Mouse (Mus musculus) liver, embryonic 18 days (tissue): ENCODE data around the gene 1700025B11Rik. TPM values are rescaled to one million over a fixed set of nuclear protein-coding genes. Genes with fewer than 3 reads are reported as not detected.

Source experiments
- polyA plus RNA-seq: library from polyadenylated mRNA; depleted of rRNA; stranded (reverse); fragments of >200 nt; gene quantifications from 2 replicates; pipeline ENCODE4 v1.2.3, GENCODE M21; 2012; rRNA removed

1700025B11Rik gene
- not detected in 2 replicates for polyA plus RNA-seq

DNA sequence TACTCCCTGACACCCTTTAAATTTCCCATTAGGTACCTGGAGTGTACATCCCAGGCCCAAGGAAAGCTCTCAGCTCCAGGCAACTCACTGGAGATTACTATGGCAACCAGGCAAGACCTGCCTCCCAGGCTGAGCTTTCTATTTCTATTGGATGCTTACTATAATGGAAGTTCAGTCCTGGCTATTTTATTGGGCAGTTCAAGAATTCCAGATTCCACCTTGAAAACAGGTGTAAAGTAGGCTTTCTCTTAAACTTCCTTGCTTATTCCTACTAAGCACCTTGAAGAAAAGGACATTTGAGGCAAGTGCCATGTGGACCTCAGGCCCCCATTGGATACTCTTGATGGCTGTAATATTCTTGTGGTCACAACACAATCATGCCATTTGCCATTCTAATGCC, at the start of gene 1700025B11Rik:
TSS of gene 1700025B11Rik (minus strand) at position 101 of the 400 bp plus-strand sequence.

DNA sequence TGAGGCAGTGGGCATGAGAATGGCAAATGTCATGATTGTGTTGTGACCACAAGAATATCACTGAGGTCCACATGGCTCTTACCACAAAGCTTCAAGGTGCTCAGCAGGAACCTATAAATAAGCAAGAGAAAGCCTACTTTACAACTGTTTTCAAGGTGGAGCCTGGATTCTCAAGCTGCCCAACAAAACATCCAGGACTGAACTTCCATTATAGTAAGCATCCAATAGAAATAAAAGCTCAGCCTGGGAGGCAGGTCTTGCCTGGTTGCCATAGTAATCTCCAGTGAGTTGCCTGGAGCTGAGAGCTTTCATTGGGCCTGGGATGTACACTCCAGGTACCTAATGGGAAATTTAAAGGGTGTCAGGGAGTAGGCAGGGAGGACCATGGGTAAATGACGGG, 37.3 kb upstream of the 1700025B11Rik start, which contains the start of gene Gm36245:
TSS of gene Gm36245 (plus strand) at position 301 of the 400 bp plus-strand sequence.

DNA sequence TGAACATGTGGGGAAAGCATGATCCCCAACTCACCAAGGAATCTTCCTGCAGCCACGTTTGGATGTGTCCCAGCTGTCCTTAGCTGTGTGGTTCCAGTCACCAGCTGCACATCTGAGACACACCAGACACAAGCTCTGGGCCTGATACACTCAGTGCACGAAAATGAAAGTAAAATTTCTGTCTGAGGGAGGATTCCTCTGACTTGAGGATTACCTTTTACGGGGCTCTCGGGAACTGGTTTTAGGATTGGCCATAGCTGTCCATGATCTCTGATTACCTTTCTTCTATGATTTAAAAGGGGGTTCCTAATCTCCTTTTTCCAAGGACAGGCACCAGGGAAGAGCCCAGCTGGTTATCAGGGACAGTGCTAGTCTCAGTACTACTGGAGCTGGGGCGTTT, 34.3 kb upstream of the 1700025B11Rik start, which contains the start of gene Apol10b:
TSS of gene Apol10b (minus strand) at position 165 of the 400 bp plus-strand sequence.

DNA sequence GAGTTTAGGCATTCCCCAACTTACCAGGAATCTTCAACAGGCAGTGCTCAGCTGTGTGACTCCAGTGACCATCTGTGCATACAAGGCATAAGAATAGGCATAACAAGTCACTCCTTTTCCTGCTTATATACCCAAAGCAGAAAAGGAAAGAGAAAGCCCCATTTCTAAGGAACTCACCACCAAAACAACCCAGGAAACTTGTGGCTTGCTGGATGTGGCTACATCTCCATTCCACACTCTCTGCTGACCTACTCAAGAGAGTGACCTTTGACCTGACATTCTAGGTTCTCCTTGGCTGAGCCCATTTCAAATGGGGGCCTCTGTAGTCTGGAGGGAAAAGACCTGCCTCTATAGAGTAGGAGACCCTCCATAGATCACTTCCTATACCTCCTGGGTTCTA, 28.5 kb downstream of the 1700025B11Rik start, which contains the start of gene Apol7c:
TSS of gene Apol7c (minus strand) at position 101 of the 400 bp plus-strand sequence.

Other genes starting within 250 kb of the 1700025B11Rik start
- gene Apol7a, start 162.8 kb downstream of the 1700025B11Rik start, polyA plus RNA-seq, result 13.9 and 21.6 TPM in 2 replicates
- gene Apol9a, start 150.8 kb downstream of the 1700025B11Rik start, polyA plus RNA-seq, result 0.08 and 0.26 TPM in 2 replicates
- not detected in 2 replicates for gene Apol7b, start 114.4 kb downstream of the 1700025B11Rik start, polyA plus RNA-seq
- gene Apol10a, start 84.8 kb downstream of the 1700025B11Rik start, polyA plus RNA-seq, result 0.01 TPM in 1 of 2 replicates, not detected in the other
- 0.02 and 0.04 TPM in 2 replicates for gene Apol11a, start 53.6 kb downstream of the 1700025B11Rik start, polyA plus RNA-seq
- gene Apol7c, start 28.6 kb downstream of the 1700025B11Rik start, polyA plus RNA-seq, result 0.01 TPM in 1 of 2 replicates, not detected in the other
- gene Apol10b, start 34.2 kb upstream of the 1700025B11Rik start, polyA plus RNA-seq, result 0.02 and 0.04 TPM in 2 replicates
- gene Gm36245, start 37.4 kb upstream of the 1700025B11Rik start, polyA plus RNA-seq, result not detected in 2 replicates
- gene Apol11b, start 81.4 kb upstream of the 1700025B11Rik start, polyA plus RNA-seq, result 0.67 and 1.5 TPM in 2 replicates
- 0.02 and 0.13 TPM in 2 replicates for gene Apol7e, start 137.0 kb upstream of the 1700025B11Rik start, polyA plus RNA-seq
- 0.35 and 0.71 TPM in 2 replicates for gene Apol9b, start 167.1 kb upstream of the 1700025B11Rik start, polyA plus RNA-seq
- 15.0 and 16.3 TPM in 2 replicates for gene Apol8, start 195.1 kb upstream of the 1700025B11Rik start, polyA plus RNA-seq